Mouse (Mus musculus) lung, postnatal 0 days (tissue): ENCODE data around the gene Zbtb14.
A peak's percentile ranks its signal among the peaks of the same experiment; 100 is the strongest.

ENCODE experiments used
- CTCF ChIP-seq: IDR thresholded peaks from 2 replicates; pipeline ENCODE4 v1.5.1; 2016; ENCODE audit warnings: antibody characterized with exemption, mild to moderate bottlenecking
- EP300 ChIP-seq: IDR thresholded peaks from 2 replicates; pipeline ENCODE4 v1.6.1; 2016; ENCODE audit warnings: antibody characterized with exemption, mild to moderate bottlenecking, control low read depth

- TF ChIP-seq CTCF (peak; percentile 70), EP300 (no peak)
Measured at GRCm38 (mm10) chr17:69349014-69349531, 33.8 kb upstream of the Zbtb14 start.
